Mouse (Mus musculus): ENCODE measurements around the gene Ggct.
"Not testable (repeated sequence)": the region's sequence is repeated elsewhere in the genome, so short reads cannot be mapped to it uniquely, and the experiment has no call there.

Ggct gene

GRCm38 (mm10) chr6:54992141-54992540 is 609 bp downstream of the Ggct start:
- no peak for DNase-seq

- DNase-seq, result no peak
Measured at GRCm38 (mm10) chr6:54991189-54991588, 1.6 kb downstream of the Ggct start.

- no peak for DNase-seq
Measured at GRCm38 (mm10) chr6:54988141-54988540, 4.6 kb downstream of the Ggct start.

GRCm38 (mm10) chr6:54984096-54984495 is 8.7 kb downstream of the Ggct start:
- no peak for DNase-seq

- no peak for DNase-seq
Measured at GRCm38 (mm10) chr6:54983526-54984050, 9.2 kb downstream of the Ggct start.

- no peak for DNase-seq
Measured at GRCm38 (mm10) chr6:54979426-54979825, 13.3 kb downstream of the Ggct start.

GRCm38 (mm10) chr6:54975616-54976015 is 17.1 kb downstream of the Ggct start:
- peak in 1 of 2 experiments; percentile 15 for DNase-seq

- peak; percentile 50 to 53 for DNase-seq
Measured at GRCm38 (mm10) chr6:54974501-54974900, 18.2 kb downstream of the Ggct start.

GRCm38 (mm10) chr6:54972929-54973211 is 19.9 kb downstream of the Ggct start:
- no peak for DNase-seq

- DNase-seq, result peak; percentile 64 to 71
Measured at GRCm38 (mm10) chr6:54972111-54972928, 20.4 kb downstream of the Ggct start, which contains the start of gene Nod1. Gene Nod1 (minus strand): TSS chr6:54972612.

- DNase-seq, result no peak
Measured at GRCm38 (mm10) chr6:54971731-54972110, 21.0 kb downstream of the Ggct start.

GRCm38 (mm10) chr6:54970506-54970905 is 22.2 kb downstream of the Ggct start:
- DNase-seq, result no peak

GRCm38 (mm10) chr6:54969801-54970200 is 22.9 kb downstream of the Ggct start:
- DNase-seq, result no peak

- no peak for DNase-seq
Measured at GRCm38 (mm10) chr6:54967591-54967990, 25.2 kb downstream of the Ggct start.

- no peak for DNase-seq
Measured at GRCm38 (mm10) chr6:54965234-54965633, 27.5 kb downstream of the Ggct start.

- no peak for DNase-seq
Measured at GRCm38 (mm10) chr6:54964755-54965154, 28.0 kb downstream of the Ggct start.

- no peak for DNase-seq
Measured at GRCm38 (mm10) chr6:54963599-54963998, 29.2 kb downstream of the Ggct start.

- DNase-seq, result no peak
Measured at GRCm38 (mm10) chr6:54957655-54958054, 35.1 kb downstream of the Ggct start.

- DNase-seq, result no peak
Measured at GRCm38 (mm10) chr6:54956425-54956824, 36.3 kb downstream of the Ggct start.

- DNase-seq, result no peak
Measured at GRCm38 (mm10) chr6:54955949-54956348, 36.8 kb downstream of the Ggct start.

- no peak for DNase-seq
Measured at GRCm38 (mm10) chr6:54954659-54955414, 37.9 kb downstream of the Ggct start.

- DNase-seq, result not testable (repeated sequence)
Measured at GRCm38 (mm10) chr6:54953399-54953798, 39.4 kb downstream of the Ggct start.

GRCm38 (mm10) chr6:54952542-54952941 is 40.2 kb downstream of the Ggct start:
- no peak for DNase-seq

GRCm38 (mm10) chr6:54948682-54949081 is 44.1 kb downstream of the Ggct start:
- DNase-seq, result no peak

Data from cerebellum, postnatal 10 days (tissue).